Mouse (Mus musculus): ENCODE results near the gene Copa. TPM values are rescaled to one million over a fixed set of nuclear protein-coding genes. Genes with fewer than 3 reads are reported as not detected.

Gene Copa
- polyA plus RNA-seq, 1 experiment from 2014 or later = 82.2 TPM

DNA sequence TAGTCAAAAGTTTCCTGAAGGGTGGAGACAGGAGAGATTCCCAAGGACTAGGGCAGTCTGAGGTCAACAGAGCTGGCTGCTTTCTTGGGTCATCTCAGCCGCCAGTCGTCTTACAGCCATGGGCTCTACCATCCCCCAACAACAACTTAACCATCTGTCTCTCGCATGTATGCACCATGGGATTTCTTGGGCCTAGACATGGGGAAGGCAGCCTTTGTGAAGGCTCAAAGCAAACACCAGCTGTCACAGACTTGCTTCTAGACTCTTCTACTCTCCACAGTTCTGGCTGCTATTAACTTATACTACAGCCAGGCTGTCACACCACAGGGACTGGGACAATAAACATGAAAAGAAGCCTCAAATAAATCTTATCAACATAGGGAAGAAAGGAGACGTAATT is 10.8 kb upstream of the Copa start:
- no peaks in the 10 kb centered on the region for H3K4me1 ChIP-seq (ENCODE audit: control insufficient read depth, low read depth, low read length)
- no peak overlapping the region for H3K27ac ChIP-seq (ENCODE audit: low read length)
- no peak overlapping the region for H3K9ac ChIP-seq (ENCODE audit: low read depth, low read length)
- 72% methylated on average over 4 of the region's 4 CpGs for WGBS (ENCODE audit: insufficient replicate concordance)
- no peaks in the 10 kb centered on the region for H3K9me3 ChIP-seq (replicated peaks; ENCODE audit: control insufficient read depth, low read length)
- peaks cover 64% of the 10 kb centered on the region for H3K36me3 ChIP-seq (ENCODE audit: control insufficient read depth, insufficient read depth)
- ATAC-seq (ENCODE audit: low read depth) = no peak
- no peak overlapping the region for H3K4me2 ChIP-seq (ENCODE audit: low read depth, low read length)
- H3K27me3 ChIP-seq (ENCODE audit: control insufficient read depth, insufficient read depth, low read depth, low read length) = no peaks in the 10 kb centered on the region
- no peak overlapping the region for H3K4me3 ChIP-seq (ENCODE audit: low read depth, low read length)

DNA sequence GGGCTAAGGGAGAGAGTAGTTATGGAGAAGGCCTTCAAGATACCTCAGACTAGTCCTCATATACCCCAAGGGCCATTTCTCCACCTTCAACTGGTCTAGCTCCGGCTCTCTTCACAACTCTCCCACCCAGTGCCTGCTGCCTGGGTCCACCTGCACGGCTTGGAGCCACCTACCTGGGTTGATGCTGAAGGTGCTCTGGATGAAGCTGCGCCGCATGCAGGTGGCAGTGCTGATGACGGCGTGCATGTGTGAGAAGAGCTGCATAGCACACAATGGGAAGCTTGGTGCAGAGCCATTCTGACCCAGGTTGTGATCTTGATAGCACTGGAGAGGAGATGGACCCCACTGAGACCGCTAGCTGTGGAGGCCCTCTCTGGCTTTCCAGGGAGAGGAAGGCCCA is 9.7 kb upstream of the Copa start:
- Histone ChIP-seq H3K4me3 (ENCODE audit: low read depth, low read length) (no peak overlapping the region), H3K36me3 (ENCODE audit: control insufficient read depth, insufficient read depth) (peaks cover 54% of the 10 kb centered on the region), H3K9ac (ENCODE audit: low read depth, low read length) (no peak overlapping the region), H3K27ac (ENCODE audit: low read length) (no peak overlapping the region), H3K4me2 (ENCODE audit: low read depth, low read length) (no peak overlapping the region), H3K9me3 (replicated peaks; ENCODE audit: control insufficient read depth, low read length) (no peaks in the 10 kb centered on the region), H3K27me3 (ENCODE audit: control insufficient read depth, insufficient read depth, low read depth, low read length) (no peaks in the 10 kb centered on the region), H3K4me1 (ENCODE audit: control insufficient read depth, low read depth, low read length) (no peaks in the 10 kb centered on the region)
- WGBS (ENCODE audit: insufficient replicate concordance) = 84% methylated on average over 7 of the region's 7 CpGs
- ATAC-seq (ENCODE audit: low read depth) = no peak

DNA sequence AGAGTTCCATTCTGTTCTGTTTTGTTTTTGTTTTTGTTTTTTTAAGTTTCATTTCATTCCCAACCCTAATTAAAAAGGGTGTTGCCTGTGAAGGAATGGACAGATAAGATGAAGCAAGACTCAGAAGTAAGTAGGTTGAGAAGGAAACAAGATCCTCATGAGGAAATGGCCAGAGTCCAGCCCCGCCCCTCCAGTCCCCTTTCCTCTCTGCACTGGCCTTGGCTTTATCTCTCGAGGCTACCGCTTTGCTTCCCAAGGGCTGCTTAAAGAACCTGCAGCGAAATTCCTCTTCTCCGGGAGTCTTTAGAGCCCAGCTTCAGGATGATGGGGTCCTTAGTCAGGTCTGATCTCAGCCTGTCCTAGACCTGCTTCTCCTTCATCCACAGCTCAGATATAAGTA is 4.3 kb upstream of the Copa start:
- WGBS (ENCODE audit: insufficient replicate concordance) = 52% methylated on average over 5 of the region's 5 CpGs
- H3K9me3 ChIP-seq (replicated peaks; ENCODE audit: control insufficient read depth, low read length) = no peaks in the 10 kb centered on the region
- H3K36me3 ChIP-seq (ENCODE audit: control insufficient read depth, insufficient read depth) = peaks cover 15% of the 10 kb centered on the region
- no peak for ATAC-seq (ENCODE audit: low read depth)
- no peak overlapping the region for H3K4me3 ChIP-seq (ENCODE audit: low read depth, low read length)
- H3K4me2 ChIP-seq (ENCODE audit: low read depth, low read length) = no peak overlapping the region
- no peaks in the 10 kb centered on the region for H3K27me3 ChIP-seq (ENCODE audit: control insufficient read depth, insufficient read depth, low read depth, low read length)
- no peak overlapping the region for H3K9ac ChIP-seq (ENCODE audit: low read depth, low read length)
- peaks cover 8% of the 10 kb centered on the region for H3K4me1 ChIP-seq (ENCODE audit: control insufficient read depth, low read depth, low read length)
- H3K27ac ChIP-seq (ENCODE audit: low read length) = no peak overlapping the region

DNA sequence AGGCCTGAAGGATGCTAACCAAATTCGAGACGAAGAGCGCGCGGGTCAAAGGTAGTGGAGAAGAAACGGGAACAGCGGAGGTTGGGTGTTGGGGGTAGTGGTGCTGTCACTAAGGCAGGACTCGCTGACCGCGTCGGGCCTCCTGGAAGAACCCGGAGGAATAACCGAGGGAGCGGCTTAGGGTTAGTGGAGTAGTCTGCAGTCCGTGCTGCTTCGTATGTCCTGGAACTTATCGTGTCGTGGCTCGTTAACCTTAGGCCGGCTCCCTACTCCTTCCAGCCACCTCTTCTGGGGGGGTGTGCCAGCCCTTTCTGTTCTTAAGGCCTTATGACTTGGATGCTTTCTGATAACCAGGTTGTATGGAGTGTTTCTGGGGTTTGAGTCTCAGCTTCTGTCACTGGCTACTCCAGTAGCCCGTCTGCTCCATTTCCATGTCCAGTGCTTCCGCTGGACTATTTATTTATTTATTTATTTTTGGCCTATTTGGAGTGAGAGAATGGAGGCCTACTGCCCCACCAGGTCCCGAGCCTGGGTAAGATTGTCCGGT is 643 bp downstream of the Copa start:
- peak overlapping the region; percentile 79 for H3K4me2 ChIP-seq (ENCODE audit: low read depth, low read length)
- peak overlapping the region; percentile 92 for H3K9ac ChIP-seq (ENCODE audit: low read depth, low read length)
- H3K4me1 ChIP-seq (ENCODE audit: control insufficient read depth, low read depth, low read length) = peaks cover 17% of the 10 kb centered on the region
- H3K9me3 ChIP-seq (replicated peaks; ENCODE audit: control insufficient read depth, low read length) = no peaks in the 10 kb centered on the region
- peak; percentile 54 for ATAC-seq (ENCODE audit: low read depth)
- no peaks in the 10 kb centered on the region for H3K27me3 ChIP-seq (ENCODE audit: control insufficient read depth, insufficient read depth, low read depth, low read length)
- H3K36me3 ChIP-seq (ENCODE audit: control insufficient read depth, insufficient read depth) = no peaks in the 10 kb centered on the region
- under 1% methylated on average over 24 of the region's 24 CpGs for WGBS (ENCODE audit: insufficient replicate concordance)
- peak overlapping the region; percentile 82 for H3K27ac ChIP-seq (ENCODE audit: low read length)
- H3K4me3 ChIP-seq (ENCODE audit: low read depth, low read length) = peak overlapping the region; percentile 96

- Histone ChIP-seq H3K4me2 (ENCODE audit: low read depth, low read length) (no peak overlapping the region), H3K9me3 (replicated peaks; ENCODE audit: control insufficient read depth, low read length) (no peaks in the 10 kb centered on the region), H3K4me1 (ENCODE audit: control insufficient read depth, low read depth, low read length) (no peaks in the 10 kb centered on the region), H3K4me3 (ENCODE audit: low read depth, low read length) (no peak overlapping the region), H3K27ac (ENCODE audit: low read length) (no peak overlapping the region), H3K27me3 (ENCODE audit: control insufficient read depth, insufficient read depth, low read depth, low read length) (no peaks in the 10 kb centered on the region), H3K9ac (ENCODE audit: low read depth, low read length) (no peak overlapping the region), H3K36me3 (ENCODE audit: control insufficient read depth, insufficient read depth) (peaks cover 31% of the 10 kb centered on the region)
- ATAC-seq (ENCODE audit: low read depth) = no peak
- 76% methylated on average over 3 of the region's 3 CpGs for WGBS (ENCODE audit: insufficient replicate concordance)
Measured at GRCm38 (mm10) chr1:172093522-172093921, 11.2 kb downstream of the Copa start.

GRCm38 (mm10) chr1:172094295-172094694 is 12.0 kb downstream of the Copa start:
- Histone ChIP-seq H3K9ac (ENCODE audit: low read depth, low read length) (no peak overlapping the region), H3K36me3 (ENCODE audit: control insufficient read depth, insufficient read depth) (peaks cover 31% of the 10 kb centered on the region), H3K27me3 (ENCODE audit: control insufficient read depth, insufficient read depth, low read depth, low read length) (no peaks in the 10 kb centered on the region), H3K4me3 (ENCODE audit: low read depth, low read length) (no peak overlapping the region), H3K27ac (ENCODE audit: low read length) (no peak overlapping the region), H3K9me3 (replicated peaks; ENCODE audit: control insufficient read depth, low read length) (no peaks in the 10 kb centered on the region), H3K4me2 (ENCODE audit: low read depth, low read length) (no peak overlapping the region), H3K4me1 (ENCODE audit: control insufficient read depth, low read depth, low read length) (no peaks in the 10 kb centered on the region)
- ATAC-seq (ENCODE audit: low read depth) = no peak

- peaks cover 35% of the 10 kb centered on the region for H3K36me3 ChIP-seq (ENCODE audit: control insufficient read depth, insufficient read depth)
- no peak for ATAC-seq (ENCODE audit: low read depth)
- H3K9ac ChIP-seq (ENCODE audit: low read depth, low read length) = no peak overlapping the region
- H3K4me1 ChIP-seq (ENCODE audit: control insufficient read depth, low read depth, low read length) = no peaks in the 10 kb centered on the region
- H3K9me3 ChIP-seq (replicated peaks; ENCODE audit: control insufficient read depth, low read length) = no peaks in the 10 kb centered on the region
- H3K27me3 ChIP-seq (ENCODE audit: control insufficient read depth, insufficient read depth, low read depth, low read length) = no peaks in the 10 kb centered on the region
- 48% methylated on average over 6 of the region's 6 CpGs for WGBS (ENCODE audit: insufficient replicate concordance)
- H3K4me3 ChIP-seq (ENCODE audit: low read depth, low read length) = no peak overlapping the region
- no peak overlapping the region for H3K4me2 ChIP-seq (ENCODE audit: low read depth, low read length)
- no peak overlapping the region for H3K27ac ChIP-seq (ENCODE audit: low read length)
Measured at GRCm38 (mm10) chr1:172095202-172095601, 12.9 kb downstream of the Copa start.

- Histone ChIP-seq H3K9me3 (replicated peaks; ENCODE audit: control insufficient read depth, low read length) (no peaks in the 10 kb centered on the region), H3K4me3 (ENCODE audit: low read depth, low read length) (no peak overlapping the region), H3K4me2 (ENCODE audit: low read depth, low read length) (no peak overlapping the region), H3K27ac (ENCODE audit: low read length) (no peak overlapping the region), H3K36me3 (ENCODE audit: control insufficient read depth, insufficient read depth) (peaks cover 39% of the 10 kb centered on the region), H3K27me3 (ENCODE audit: control insufficient read depth, insufficient read depth, low read depth, low read length) (no peaks in the 10 kb centered on the region), H3K9ac (ENCODE audit: low read depth, low read length) (no peak overlapping the region), H3K4me1 (ENCODE audit: control insufficient read depth, low read depth, low read length) (no peaks in the 10 kb centered on the region)
- no peak for ATAC-seq (ENCODE audit: low read depth)
- WGBS (ENCODE audit: insufficient replicate concordance) = 78% methylated on average over 6 of the region's 6 CpGs
Measured at GRCm38 (mm10) chr1:172099325-172100033, 17.1 kb downstream of the Copa start.

DNA sequence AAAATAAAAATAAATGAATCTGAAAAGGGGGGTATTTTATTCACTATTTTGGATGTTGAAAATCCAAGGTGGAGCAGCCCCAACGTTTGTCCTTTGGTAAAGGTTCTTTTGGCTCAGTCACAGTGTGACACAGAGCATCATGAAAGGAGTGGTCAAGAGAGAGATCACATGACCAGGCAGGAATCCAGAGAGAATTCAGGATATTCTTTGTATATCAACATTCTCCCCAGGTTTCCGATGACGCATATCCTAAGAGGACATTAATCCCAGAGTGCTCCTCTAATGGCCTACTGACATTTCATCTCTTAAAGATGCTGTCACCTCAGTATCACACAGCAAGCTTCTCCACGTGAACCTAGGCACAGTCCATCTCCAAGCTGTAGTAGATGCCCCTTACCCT is 21.3 kb downstream of the Copa start:
- no peaks in the 10 kb centered on the region for H3K9me3 ChIP-seq (replicated peaks; ENCODE audit: control insufficient read depth, low read length)
- 80% methylated on average over 4 of the region's 4 CpGs for WGBS (ENCODE audit: insufficient replicate concordance)
- H3K9ac ChIP-seq (ENCODE audit: low read depth, low read length) = no peak overlapping the region
- no peak overlapping the region for H3K4me3 ChIP-seq (ENCODE audit: low read depth, low read length)
- no peak overlapping the region for H3K4me2 ChIP-seq (ENCODE audit: low read depth, low read length)
- H3K27me3 ChIP-seq (ENCODE audit: control insufficient read depth, insufficient read depth, low read depth, low read length) = no peaks in the 10 kb centered on the region
- H3K36me3 ChIP-seq (ENCODE audit: control insufficient read depth, insufficient read depth) = peaks cover 56% of the 10 kb centered on the region
- ATAC-seq (ENCODE audit: low read depth) = no peak
- H3K27ac ChIP-seq (ENCODE audit: low read length) = no peak overlapping the region
- no peaks in the 10 kb centered on the region for H3K4me1 ChIP-seq (ENCODE audit: control insufficient read depth, low read depth, low read length)

All from liver, embryonic 16.5 days (tissue).